Mouse (Mus musculus): ENCODE results near the gene Astn2.

- TF ChIP-seq CTCF (IDR thresholded peaks at IDR 0.05) (peak; percentile 37), EP300 (IDR thresholded peaks at IDR 0.05; ENCODE audit: insufficient read depth, low read depth, low read length) (no peak), POLR2A (IDR thresholded peaks at IDR 0.05; ENCODE audit: insufficient read depth, low read depth, low read length) (no peak)
These were observed 824.2 kb downstream of the Astn2 start for GRCm38 (mm10) chr4:65580254-65580653.

All from heart, adult 2 months (tissue).